Mouse (Mus musculus): ENCODE results near the gene Ndufa12.

DNA sequence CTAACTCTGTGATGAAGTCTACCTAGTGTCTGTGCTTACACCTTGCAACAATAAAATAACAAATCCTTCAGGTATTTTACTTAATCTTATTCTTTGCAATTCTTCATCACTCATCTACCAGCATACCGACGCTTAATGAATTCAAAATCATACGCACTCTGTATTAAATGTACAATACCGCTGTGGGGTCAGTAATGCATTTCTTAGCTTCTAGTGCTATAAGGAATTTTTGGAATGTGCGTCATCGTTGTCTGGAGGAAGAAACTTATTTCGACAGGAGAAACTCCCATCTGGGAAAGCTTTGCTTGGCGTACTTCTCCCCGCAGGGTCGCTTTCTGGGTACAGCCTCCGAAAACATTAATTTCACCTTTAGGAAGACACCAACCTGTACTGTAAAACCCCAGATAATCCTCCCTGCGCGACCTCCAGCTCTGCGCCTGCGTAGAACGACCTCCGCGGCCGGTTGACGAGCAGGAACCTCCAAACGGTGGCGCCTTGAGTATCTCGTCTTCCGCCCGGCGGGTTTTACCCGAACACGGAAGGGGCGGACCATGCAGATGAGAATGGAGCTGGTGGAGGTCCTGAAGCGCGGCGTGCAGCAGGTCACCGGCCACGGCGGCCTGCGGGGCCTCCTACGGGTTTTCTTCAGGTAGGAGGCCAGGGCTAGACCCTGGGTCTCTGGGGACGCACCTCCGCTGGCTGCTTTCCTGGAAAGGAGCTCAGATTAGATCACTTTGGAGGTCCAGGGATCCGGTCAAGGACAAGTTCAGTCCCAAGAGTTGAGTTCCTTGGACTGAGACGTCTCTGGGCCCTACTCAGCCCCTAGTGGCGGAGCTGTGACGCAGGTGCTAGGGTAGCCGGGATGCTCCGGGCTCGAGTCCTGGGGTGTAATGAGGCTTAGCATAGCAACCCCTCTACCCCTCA is at the start of gene Ndufa12:
- TF ChIP-seq CTCF (IDR thresholded peaks at IDR 0.05; ENCODE audit: insufficient read depth, low read length) (peak; percentile 47), POLR2A (IDR thresholded peaks at IDR 0.05; ENCODE audit: borderline replicate concordance, extremely low read depth, low read depth, low read length) (peak; percentile 83; the same call in 1 of the 2 replicates)

All from lung, adult 2 months (tissue).